Mouse (Mus musculus) liver, embryonic 14.5 days (tissue): ENCODE data around the gene Gmps.

Experiments
- CTCF ChIP-seq: IDR thresholded peaks from 2 replicates; pipeline ENCODE4 v1.5.1; 2016; ENCODE audit warnings: antibody characterized with exemption, low read depth, control low read depth
- EP300 ChIP-seq: IDR thresholded peaks from 2 replicates; pipeline ENCODE4 v1.6.1; 2016; ENCODE audit warnings: antibody characterized with exemption, low read depth

- TF ChIP-seq CTCF: no peak
- no peak for TF ChIP-seq EP300
Observed at GRCm38 (mm10) chr3:63975955-63976908, at the start of gene Gmps.
